Mouse (Mus musculus) myocyte (in vitro differentiated cells): ENCODE results near the gene Tgm4. TPM values are rescaled to one million over a fixed set of nuclear protein-coding genes. Genes with fewer than 3 reads are reported as not detected.

Experiments
- H3K27me3 ChIP-seq: one replicate; pipeline ENCODE4 v1.6.1; 2011; ENCODE audit not compliant: control insufficient read depth, insufficient read depth, insufficient read length
- H3K36me3 ChIP-seq: one replicate; pipeline ENCODE4 v1.6.1; 2011; ENCODE audit not compliant: control insufficient read depth, insufficient read depth
- H3K4me2 ChIP-seq: one replicate; pipeline ENCODE4 v1.6.1; 2011; ENCODE audit warnings: low read depth, control low read depth
- H3K4me3 ChIP-seq: one replicate; pipeline ENCODE4 v1.5.1; 2011; ENCODE audit warnings: mild to moderate bottlenecking, control low read depth, moderate library complexity
- H3K79me2 ChIP-seq: one replicate; pipeline ENCODE4 v1.6.1; 2011; ENCODE audit not compliant: control insufficient read depth, insufficient read depth
- H3ac ChIP-seq: one replicate; pipeline ENCODE4 v1.6.1; 2011; ENCODE audit not compliant: control insufficient read depth, insufficient read length
- CEBPB ChIP-seq: IDR thresholded peaks from 2 replicates; pipeline ENCODE4 v1.6.1; 2011; ENCODE audit warnings: mild to moderate bottlenecking, moderate library complexity; ENCODE audit not compliant: poor library complexity, insufficient read depth, severe bottlenecking
- E2F4 ChIP-seq: IDR thresholded peaks from one replicate; pipeline ENCODE4 v1.6.1; 2011; ENCODE audit warnings: mild to moderate bottlenecking, control low read depth, moderate library complexity; ENCODE audit not compliant: insufficient read depth
- MAX ChIP-seq: IDR thresholded peaks from one replicate; pipeline ENCODE4 v1.6.1; 2011; ENCODE audit warnings: low read depth, mild to moderate bottlenecking, control low read depth
- MYOD1 ChIP-seq, 3 experiments: IDR thresholded peaks; one replicate each; pipeline ENCODE4 v1.6.1; 2011; ENCODE audit warnings: control low read depth in 2 of 3, low read depth in 2 of 3, mild to moderate bottlenecking in 2 of 3, moderate library complexity in 1 of 3; ENCODE audit not compliant: insufficient read length in 2 of 3, control insufficient read depth in 1 of 3
- MYOG ChIP-seq, 3 experiments: IDR thresholded peaks; one replicate each; pipeline ENCODE4 v1.6.1; 2011; ENCODE audit warnings: control low read depth in 2 of 3, low read depth in 2 of 3, mild to moderate bottlenecking in 2 of 3; ENCODE audit not compliant: insufficient read length in 2 of 3, control insufficient read depth in 1 of 3, insufficient read depth in 1 of 3
- POLR2A ChIP-seq: IDR thresholded peaks from one replicate; pipeline ENCODE4 v1.6.1; 2011; ENCODE audit warnings: low read depth, mild to moderate bottlenecking, control low read depth, moderate library complexity; ENCODE audit not compliant: insufficient read length
- POLR2AphosphoS2 ChIP-seq: IDR thresholded peaks from one replicate; pipeline ENCODE4 v1.6.1; 2011; ENCODE audit warnings: low read depth, control low read depth; ENCODE audit not compliant: insufficient read length
- REST ChIP-seq: IDR thresholded peaks from one replicate; pipeline ENCODE4 v1.6.1; 2011; ENCODE audit warnings: mild to moderate bottlenecking, control low read depth, moderate library complexity; ENCODE audit not compliant: insufficient read depth, insufficient read length
- SRF ChIP-seq: IDR thresholded peaks from one replicate; pipeline ENCODE4 v1.6.1; 2011; ENCODE audit warnings: low read depth; ENCODE audit not compliant: control insufficient read depth, insufficient read length
- TCF12 ChIP-seq: IDR thresholded peaks from one replicate; pipeline ENCODE4 v1.6.1; 2011; ENCODE audit warnings: mild to moderate bottlenecking, control low read depth; ENCODE audit not compliant: poor library complexity, insufficient read depth, severe bottlenecking
- TCF3 ChIP-seq: IDR thresholded peaks from one replicate; pipeline ENCODE4 v1.6.1; 2011; ENCODE audit warnings: low read depth, control low read depth; ENCODE audit not compliant: insufficient read length
- USF1 ChIP-seq: IDR thresholded peaks from one replicate; pipeline ENCODE4 v1.6.1; 2011; ENCODE audit warnings: low read depth, mild to moderate bottlenecking, control low read depth, moderate library complexity
- polyA plus RNA-seq: library from polyadenylated mRNA; unstranded; fragments of >200 nt; fragmentation: generic; extraction: Trizol; gene quantifications from one replicate; pipeline ENCODE4 v1.2.1, GENCODE M21; 2012; ENCODE audit warnings: missing spikeins

The Tgm4 gene
- polyA plus RNA-seq, 1 experiment = 0.25 TPM

DNA sequence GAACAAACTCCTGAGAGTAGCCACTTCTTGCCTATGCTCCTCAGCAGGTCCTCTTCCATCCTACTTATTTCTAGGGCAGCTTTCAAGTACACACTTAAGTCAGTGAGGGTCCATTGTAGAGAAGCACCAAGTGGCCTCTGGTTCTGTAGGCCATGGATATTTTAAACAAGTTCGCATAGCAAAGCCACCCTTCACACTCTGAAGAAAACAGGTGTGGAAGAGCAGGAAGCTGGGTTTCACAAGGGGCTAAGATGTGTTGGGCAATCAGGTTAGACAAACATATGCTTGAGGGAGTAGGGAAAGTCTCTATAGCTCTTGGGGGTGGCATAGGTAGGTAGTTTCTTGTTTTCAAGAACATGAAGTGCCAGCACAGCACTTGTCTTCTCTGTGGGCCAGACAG, 50.8 kb downstream of the Tgm4 start:
- no peak overlapping the region for H3K4me2 ChIP-seq
- no peaks in the 10 kb centered on the region for H3K27me3 ChIP-seq
- H3K4me3 ChIP-seq = no peak overlapping the region
- peaks cover 34% of the 10 kb centered on the region for H3K36me3 ChIP-seq
- H3K79me2 ChIP-seq = no peaks in the 10 kb centered on the region
- TF ChIP-seq TCF3 (no peak), CEBPB (no peak), REST (no peak)
- no peak overlapping the region for H3ac ChIP-seq

DNA sequence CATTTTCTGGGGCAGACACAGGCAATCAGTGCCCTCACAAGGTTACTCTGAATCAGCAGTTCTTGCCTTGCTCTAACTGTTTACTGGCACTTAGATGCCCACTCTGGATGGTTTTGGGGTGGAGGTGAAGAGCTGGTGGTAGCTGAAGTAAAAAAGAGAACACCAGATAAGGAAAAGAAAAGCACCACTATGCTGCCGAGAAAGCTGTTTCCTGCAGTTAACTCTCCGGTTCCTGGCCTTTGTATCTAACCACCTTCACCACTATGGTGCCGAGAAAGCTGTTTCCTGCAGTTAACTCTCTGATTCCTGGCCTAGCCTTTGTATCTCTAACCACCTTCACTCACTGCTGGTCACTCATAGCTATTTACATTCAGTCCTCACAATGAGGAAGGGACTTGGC, 53.0 kb downstream of the Tgm4 start:
- Histone ChIP-seq H3K4me3 (no peak overlapping the region), H3K79me2 (no peaks in the 10 kb centered on the region), H3K36me3 (peaks cover 34% of the 10 kb centered on the region), H3K27me3 (no peaks in the 10 kb centered on the region), H3ac (no peak overlapping the region), H3K4me2 (no peak overlapping the region)
- TF ChIP-seq MYOD1 (IDR thresholded peaks at IDR 0.05; ENCODE audit: control insufficient read depth in 1 of 3, insufficient read length in 2 of 3, low read depth in 2 of 3) (no peak), CEBPB (no peak), MAX (no peak), TCF3 (no peak), TCF12 (no peak), POLR2A (no peak), POLR2AphosphoS2 (no peak), USF1 (no peak), SRF (no peak), REST (no peak), E2F4 (no peak), MYOG (IDR thresholded peaks at IDR 0.05; ENCODE audit: control insufficient read depth in 1 of 3, insufficient read depth in 1 of 3, insufficient read length in 2 of 3, low read depth in 2 of 3) (no peak)

DNA sequence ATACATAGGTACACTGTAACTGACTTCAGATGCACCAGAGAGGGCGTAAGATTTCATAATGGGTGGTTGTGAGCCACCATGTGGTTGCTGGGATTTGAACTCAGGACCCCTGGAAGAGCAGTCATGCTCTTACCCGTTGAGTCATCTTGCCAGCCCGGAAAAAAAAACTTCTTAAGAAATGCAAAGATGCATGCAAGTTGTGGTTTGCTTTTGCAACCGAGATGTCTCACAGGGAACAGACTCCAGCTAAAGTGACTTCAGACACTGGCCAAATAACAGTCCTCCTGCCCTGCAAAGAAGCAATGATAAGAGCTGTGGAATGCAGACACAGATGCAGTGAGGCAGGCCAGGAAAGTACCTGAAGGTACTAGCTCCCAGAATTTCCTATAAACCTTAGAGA, 56.3 kb downstream of the Tgm4 start:
- Histone ChIP-seq H3K4me2 (no peak overlapping the region), H3K79me2 (no peaks in the 10 kb centered on the region), H3K4me3 (no peak overlapping the region), H3K36me3 (peaks cover 26% of the 10 kb centered on the region), H3ac (no peak overlapping the region), H3K27me3 (no peaks in the 10 kb centered on the region)
- no peak for TF ChIP-seq TCF12
- no peak for TF ChIP-seq CEBPB
- TF ChIP-seq POLR2A = no peak
- no peak for TF ChIP-seq MAX
- no peak for TF ChIP-seq MYOD1 (IDR thresholded peaks at IDR 0.05; ENCODE audit: control insufficient read depth in 1 of 3, insufficient read length in 2 of 3, low read depth in 2 of 3)
- TF ChIP-seq TCF3 = no peak
- TF ChIP-seq E2F4 = no peak
- no peak for TF ChIP-seq POLR2AphosphoS2
- no peak for TF ChIP-seq SRF

DNA sequence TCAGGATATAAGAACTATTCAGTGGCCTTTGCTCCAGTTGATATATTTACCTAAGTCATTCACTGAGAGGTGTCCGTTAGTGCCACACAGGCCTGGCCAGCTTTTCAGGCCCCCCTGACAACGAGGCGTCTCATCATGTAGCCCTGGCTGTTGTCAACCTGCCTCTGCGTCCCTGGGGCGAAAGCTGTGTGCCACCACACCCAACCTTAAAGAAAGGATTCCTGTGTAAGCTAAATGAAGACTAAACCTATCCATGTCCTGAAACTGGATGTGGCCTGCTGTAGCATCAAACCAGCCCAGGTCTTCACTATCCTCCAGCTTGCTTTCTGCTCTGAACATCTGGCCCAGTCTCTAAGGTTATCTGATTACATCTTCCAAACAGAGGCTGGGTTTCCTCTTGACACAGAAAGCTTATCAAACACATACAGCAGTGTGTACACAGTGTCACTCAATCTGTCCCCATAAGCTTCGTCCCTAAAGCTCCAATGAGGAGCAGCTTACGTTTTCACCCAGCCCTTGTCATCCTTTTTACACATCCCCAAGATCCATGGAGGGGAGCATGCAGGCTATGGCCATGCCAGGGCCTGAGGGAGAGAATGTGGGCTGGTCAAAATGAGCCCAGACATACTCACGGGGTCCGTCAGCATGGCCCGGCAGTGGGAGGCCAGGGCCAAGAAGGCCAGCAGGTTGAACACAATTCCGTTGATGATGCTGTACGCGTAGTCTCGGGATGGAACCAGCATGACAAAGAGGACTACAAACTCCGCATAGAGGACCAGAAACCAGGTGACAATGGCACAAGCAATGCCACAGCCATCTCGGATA, 65.3 kb downstream of the Tgm4 start:
- TF ChIP-seq POLR2A (no peak), USF1 (no peak), SRF (no peak), CEBPB (no peak), MYOD1 (IDR thresholded peaks at IDR 0.05; ENCODE audit: control insufficient read depth in 1 of 3, insufficient read length in 2 of 3, low read depth in 2 of 3) (no peak), MYOG (IDR thresholded peaks at IDR 0.05; ENCODE audit: control insufficient read depth in 1 of 3, insufficient read depth in 1 of 3, insufficient read length in 2 of 3, low read depth in 2 of 3) (no peak), POLR2AphosphoS2 (no peak)
- Histone ChIP-seq H3K27me3 (no peaks in the 10 kb centered on the region), H3K4me2 (no peak overlapping the region), H3K79me2 (peaks cover 17% of the 10 kb centered on the region), H3ac (no peak overlapping the region), H3K4me3 (no peak overlapping the region), H3K36me3 (peaks cover 30% of the 10 kb centered on the region)

DNA sequence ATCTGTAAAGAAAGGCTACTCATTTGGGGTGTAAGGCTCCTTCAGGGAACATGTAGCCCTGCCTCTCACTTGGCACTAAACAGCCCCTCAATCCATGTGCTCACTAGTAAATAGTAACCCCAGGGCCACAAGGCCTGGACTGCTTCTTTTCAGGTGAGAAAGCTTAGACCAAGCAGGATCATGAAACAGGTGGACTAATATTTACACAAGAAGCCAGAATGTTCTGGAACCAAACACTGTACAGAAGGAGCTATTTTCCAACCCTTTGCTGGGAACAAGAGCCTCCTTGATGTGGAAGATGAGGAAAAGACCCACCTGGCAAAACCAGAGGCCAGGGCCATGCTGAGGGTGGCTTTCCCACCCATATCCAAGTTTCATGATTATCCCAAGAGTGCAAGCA, 68.9 kb downstream of the Tgm4 start:
- H3K79me2 ChIP-seq = peaks cover 37% of the 10 kb centered on the region
- no peak overlapping the region for H3K4me3 ChIP-seq
- no peak for TF ChIP-seq MAX
- no peak for TF ChIP-seq REST
- TF ChIP-seq E2F4 = no peak
- no peak for TF ChIP-seq POLR2AphosphoS2
- TF ChIP-seq SRF = no peak
- TF ChIP-seq MYOG (IDR thresholded peaks at IDR 0.05; ENCODE audit: control insufficient read depth in 1 of 3, insufficient read depth in 1 of 3, insufficient read length in 2 of 3, low read depth in 2 of 3) = no peak
- no peak for TF ChIP-seq MYOD1 (IDR thresholded peaks at IDR 0.05; ENCODE audit: control insufficient read depth in 1 of 3, insufficient read length in 2 of 3, low read depth in 2 of 3)
- TF ChIP-seq POLR2A = no peak
- TF ChIP-seq USF1 = no peak
- no peak for TF ChIP-seq CEBPB
- no peak overlapping the region for H3K4me2 ChIP-seq
- H3K36me3 ChIP-seq = peaks cover 16% of the 10 kb centered on the region
- H3K27me3 ChIP-seq = no peaks in the 10 kb centered on the region
- H3ac ChIP-seq = no peak overlapping the region

DNA sequence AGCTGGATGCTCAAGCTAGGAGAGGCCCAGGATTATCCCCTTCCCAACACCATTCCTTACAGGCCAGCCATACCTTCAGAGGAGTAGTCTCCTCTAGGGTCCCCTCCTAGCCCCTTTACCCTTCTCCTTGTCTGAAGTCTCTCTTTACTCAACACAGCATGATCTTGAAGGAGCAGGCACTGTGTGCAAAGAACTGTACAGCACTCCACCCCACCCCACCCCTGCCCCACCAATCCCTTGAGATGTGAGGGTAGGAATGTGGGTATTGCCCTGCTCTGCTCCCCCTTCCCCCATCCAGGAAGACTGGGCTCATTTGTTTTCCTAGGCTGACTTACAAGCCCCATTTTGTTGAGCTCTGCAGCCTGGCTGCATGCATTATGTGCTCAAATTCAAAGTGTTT, 69.8 kb downstream of the Tgm4 start:
- H3K36me3 ChIP-seq = peaks cover 11% of the 10 kb centered on the region
- no peaks in the 10 kb centered on the region for H3K27me3 ChIP-seq
- TF ChIP-seq CEBPB = no peak
- TF ChIP-seq REST = no peak
- no peak for TF ChIP-seq MYOG (IDR thresholded peaks at IDR 0.05; ENCODE audit: control insufficient read depth in 1 of 3, insufficient read depth in 1 of 3, insufficient read length in 2 of 3, low read depth in 2 of 3)
- TF ChIP-seq POLR2A = no peak
- no peak for TF ChIP-seq TCF3
- TF ChIP-seq TCF12 = no peak
- TF ChIP-seq MAX = no peak
- no peak for TF ChIP-seq POLR2AphosphoS2
- TF ChIP-seq MYOD1 (IDR thresholded peaks at IDR 0.05; ENCODE audit: control insufficient read depth in 1 of 3, insufficient read length in 2 of 3, low read depth in 2 of 3) = no peak
- no peak for TF ChIP-seq E2F4
- no peak for TF ChIP-seq SRF
- TF ChIP-seq USF1 = no peak
- H3K4me3 ChIP-seq = no peak overlapping the region
- H3ac ChIP-seq = no peak overlapping the region
- H3K4me2 ChIP-seq = no peak overlapping the region
- peaks cover 40% of the 10 kb centered on the region for H3K79me2 ChIP-seq
